Comparison of ENCODE assay signal across 11 mouse cellular contexts in genomic region chr12:84100071-84100470, GRCm38 (mm10). TPM values are rescaled to one million over a fixed set of nuclear protein-coding genes. Genes with fewer than 3 reads are reported as not detected.
DNase-seq lines count a peak whose midpoint lies in the region; ATAC-seq and TF ChIP-seq lines count a peak whose summit lies in the region.
"Had no signal": no experiment of that assay in that cellular context is flagged by ENCODE, and none has a peak within 500 bp of the region (broad histone marks: within the 10 kb centered on the region; RNA-seq: fewer than 3 reads in every experiment).

No protein-coding gene starts in this region.

- no peak for ATAC-seq in heart, embryonic 13.5 days (ENCODE audit: extremely low read depth, insufficient number of reproducible peaks, low FRiP score, low TSS enrichment)
- ATAC-seq in forebrain, embryonic 14.5 days = no peak
- no peak for ATAC-seq in liver, embryonic 14.5 days (ENCODE audit: insufficient read depth)

- no peak overlapping the region for H3K9ac ChIP-seq in heart, embryonic 13.5 days
- no peak overlapping the region; the same call in 1 of the 2 replicates for H3K9ac ChIP-seq in forebrain, embryonic 14.5 days (ENCODE audit: low read length)
- H3K9ac ChIP-seq in liver, embryonic 14.5 days (replicated peaks) = no peak overlapping the region

- intact Hi-C loops in heart, postnatal 25 days (cut with DNase I) = no loop called here

- TF ChIP-seq EP300 in liver, embryonic 14.5 days (IDR thresholded peaks at IDR 0.05; ENCODE audit: low read depth) = no peak

- H3K4me1 ChIP-seq in heart, embryonic 13.5 days = no peaks in the 10 kb centered on the region
- no peaks in the 10 kb centered on the region for H3K4me1 ChIP-seq in forebrain, embryonic 14.5 days (ENCODE audit: control insufficient read depth, insufficient read depth, low read length)
- H3K4me1 ChIP-seq in liver, embryonic 14.5 days (replicated peaks; ENCODE audit: control insufficient read depth in 2 of 2, insufficient read depth in 2 of 2, low read length in 1 of 2) = peaks cover 2 to 9% of the 10 kb centered on the region in 2 experiments; a peak in 2 of 4 replicates

- TF ChIP-seq CTCF in liver, embryonic 14.5 days (IDR thresholded peaks at IDR 0.05; ENCODE audit: low read depth) = no peak

- H3K27ac ChIP-seq in heart, embryonic 13.5 days (replicated peaks) = no peak overlapping the region
- no peak overlapping the region for H3K27ac ChIP-seq in forebrain, embryonic 14.5 days (ENCODE audit: low read depth, low read length)
- H3K27ac ChIP-seq in liver, embryonic 14.5 days = no peak overlapping the region
- H3K27ac ChIP-seq: liver, embryonic 13.5 days had no signal

- H3K4me2 ChIP-seq in heart, embryonic 13.5 days = peak overlapping the region; percentile 79
- peak overlapping the region; percentile 70; the same call in 1 of the 2 replicates for H3K4me2 ChIP-seq in forebrain, embryonic 14.5 days (ENCODE audit: low read length)
- H3K4me2 ChIP-seq in liver, embryonic 14.5 days (ENCODE audit: low read depth) = peak overlapping the region; percentile 83; the same call in 1 of the 2 replicates

- WGBS in heart, embryonic 13.5 days = 82% methylated on average over 1 of the region's 1 CpGs
- 48% methylated on average over 1 of the region's 1 CpGs for WGBS in forebrain, embryonic 14.5 days
- WGBS in liver, embryonic 14.5 days (ENCODE audit: insufficient replicate concordance) = 67% methylated on average over 1 of the region's 1 CpGs

- H3K9me3 ChIP-seq in heart, embryonic 13.5 days = no peaks in the 10 kb centered on the region
- no peaks in the 10 kb centered on the region for H3K9me3 ChIP-seq in forebrain, embryonic 14.5 days (replicated peaks; ENCODE audit: control insufficient read depth, low read length)
- H3K9me3 ChIP-seq in liver, embryonic 14.5 days (ENCODE audit: control insufficient read depth, low read length) = no peaks in the 10 kb centered on the region
- H3K9me3 ChIP-seq: liver, embryonic 13.5 days had no signal

- H3K27me3 ChIP-seq in heart, embryonic 13.5 days (replicated peaks) = no peaks in the 10 kb centered on the region
- no peaks in the 10 kb centered on the region for H3K27me3 ChIP-seq in forebrain, embryonic 14.5 days (replicated peaks; ENCODE audit: control insufficient read depth, insufficient read depth, low read length)
- no peaks in the 10 kb centered on the region; the same call in 1 of the 2 replicates for H3K27me3 ChIP-seq in liver, embryonic 14.5 days (ENCODE audit: control insufficient read depth, insufficient read depth, low read length)
- H3K27me3 ChIP-seq: CH12.LX; liver, embryonic 13.5 days had no signal

- peak overlapping the region; percentile 61; the same call in 1 of the 2 replicates for H3K4me3 ChIP-seq in heart, embryonic 13.5 days
- no peak overlapping the region for H3K4me3 ChIP-seq in forebrain, embryonic 14.5 days (ENCODE audit: low read depth, low read length)
- H3K4me3 ChIP-seq in liver, embryonic 14.5 days (ENCODE audit: insufficient read depth in 1 of 2, low read depth in 2 of 2, low read length in 2 of 2) = no peak overlapping the region

- no peaks in the 10 kb centered on the region for H3K36me3 ChIP-seq in heart, embryonic 13.5 days
- H3K36me3 ChIP-seq in forebrain, embryonic 14.5 days (ENCODE audit: control insufficient read depth, insufficient read depth, low read length) = no peaks in the 10 kb centered on the region
- H3K36me3 ChIP-seq in liver, embryonic 14.5 days (replicated peaks; ENCODE audit: control insufficient read depth, insufficient read depth, low read depth) = no peaks in the 10 kb centered on the region
- H3K36me3 ChIP-seq: liver, embryonic 13.5 days had no signal

- no peak for DNase-seq in heart, postnatal 25 days (ENCODE audit: low spot score)
- peak; percentile 26 for DNase-seq in 416B (ENCODE audit: low read depth)
- DNase-seq in forebrain, embryonic 14.5 days (ENCODE audit: low spot score) = no peak
- DNase-seq in liver, embryonic 14.5 days (ENCODE audit: low read depth in 3 of 3, low spot score in 3 of 3) = no peak
- no peak for DNase-seq in cerebellum, postnatal 14 days
- DNase-seq in ovary, postnatal 14 days (ENCODE audit: low spot score) = no peak
- no peak for DNase-seq in cerebellum, adult 11 months

RNA-seq across cellular contexts. Expression of gene Acot6, which starts 0.4 kb away (rescaled TPM):
- 0.71 and 0.74 TPM in 2 replicates for polyA plus RNA-seq in heart, embryonic 13.5 days (2015; fragmentation: Nextera tagmentation; extraction: Ambion mirVana)
- total RNA-seq in heart, postnatal 25 days (2021) = 1 to 10 TPM; 2.2 to 2.4 TPM
- polyA plus RNA-seq in forebrain, embryonic 14.5 days (2014; fragmentation: Nextera tagmentation; extraction: Ambion mirVana) = 1.5 and 1.8 TPM in 2 replicates
- 0.87 and 1.0 TPM in 2 replicates for polyA plus RNA-seq in liver, embryonic 14.5 days (2012; rRNA removed)
- 0.48 and 0.77 TPM in 2 replicates for polyA plus RNA-seq in liver, embryonic 14.5 days (2014; fragmentation: Nextera tagmentation; extraction: Ambion mirVana)

RNA-seq across cellular contexts. Expression of gene Dnal1, which starts 14.1 kb away (rescaled TPM):
- 2.2 and 2.6 TPM in 2 replicates for polyA plus RNA-seq in heart, embryonic 13.5 days (2015; fragmentation: Nextera tagmentation; extraction: Ambion mirVana)
- 10 to 100 TPM in 1 of 2 experiments, 1 to 10 TPM in 1; 8.2 to 10.1 TPM for total RNA-seq in heart, postnatal 25 days (2021)
- polyA plus RNA-seq in forebrain, embryonic 14.5 days (2014; fragmentation: Nextera tagmentation; extraction: Ambion mirVana) = 6.6 and 8.9 TPM in 2 replicates
- 0.39 and 0.44 TPM in 2 replicates for polyA plus RNA-seq in liver, embryonic 14.5 days (2012; rRNA removed)
- polyA plus RNA-seq in liver, embryonic 14.5 days (2014; fragmentation: Nextera tagmentation; extraction: Ambion mirVana) = 0.04 and 0.15 TPM in 2 replicates

RNA-seq across cellular contexts. Expression of gene Acot5, which starts 30.9 kb away (rescaled TPM):
- 0.14 TPM in 1 of 2 replicates, not detected in the other for polyA plus RNA-seq in heart, embryonic 13.5 days (2015; fragmentation: Nextera tagmentation; extraction: Ambion mirVana)
- total RNA-seq in heart, postnatal 25 days (2021) = not detected
- not detected in 2 replicates for polyA plus RNA-seq in forebrain, embryonic 14.5 days (2014; fragmentation: Nextera tagmentation; extraction: Ambion mirVana)
- not detected in 2 replicates for polyA plus RNA-seq in liver, embryonic 14.5 days (2012; rRNA removed)
- not detected in 2 replicates for polyA plus RNA-seq in liver, embryonic 14.5 days (2014; fragmentation: Nextera tagmentation; extraction: Ambion mirVana)
- total RNA-seq: CH12.LX had no signal
- polyA plus RNA-seq: liver, embryonic 13.5 days had no signal

RNA-seq across cellular contexts. Expression of gene Acot3, which starts 48.1 kb away (rescaled TPM):
- polyA plus RNA-seq in heart, embryonic 13.5 days (2015; fragmentation: Nextera tagmentation; extraction: Ambion mirVana) = 0.20 and 0.52 TPM in 2 replicates
- total RNA-seq in heart, postnatal 25 days (2021) = 1 to 10 TPM; 1.7 TPM
- 0.34 and 0.72 TPM in 2 replicates for polyA plus RNA-seq in forebrain, embryonic 14.5 days (2014; fragmentation: Nextera tagmentation; extraction: Ambion mirVana)
- 2.0 and 2.6 TPM in 2 replicates for polyA plus RNA-seq in liver, embryonic 14.5 days (2012; rRNA removed)
- 3.7 and 4.4 TPM in 2 replicates for polyA plus RNA-seq in liver, embryonic 14.5 days (2014; fragmentation: Nextera tagmentation; extraction: Ambion mirVana)
- total RNA-seq: adrenal gland, postnatal 25 days; CH12.LX had no signal

RNA-seq across cellular contexts. Expression of gene Pnma1, which starts 48.2 kb away (rescaled TPM):
- 0.48 and 0.65 TPM in 2 replicates for polyA plus RNA-seq in heart, embryonic 13.5 days (2015; fragmentation: Nextera tagmentation; extraction: Ambion mirVana)
- total RNA-seq in heart, postnatal 25 days (2021) = under 1 TPM; 0.14 to 0.18 TPM
- 4.1 and 6.0 TPM in 2 replicates for polyA plus RNA-seq in forebrain, embryonic 14.5 days (2014; fragmentation: Nextera tagmentation; extraction: Ambion mirVana)
- 0.09 and 0.10 TPM in 2 replicates for polyA plus RNA-seq in liver, embryonic 14.5 days (2012; rRNA removed)
- 0.05 and 0.11 TPM in 2 replicates for polyA plus RNA-seq in liver, embryonic 14.5 days (2014; fragmentation: Nextera tagmentation; extraction: Ambion mirVana)
